Mouse (Mus musculus) lung, embryonic 14.5 days (tissue): ENCODE data around the gene Gm28308. TPM values are rescaled to one million over a fixed set of nuclear protein-coding genes. Genes with fewer than 3 reads are reported as not detected.
A peak's percentile ranks its signal among the peaks of the same experiment; 100 is the strongest.

Source experiments
- ATAC-seq: fragments of 200-750 bp; cut with Nextera tagmentation; 2 replicates; pipeline ENCODE4 v1.8.0; 2017; ENCODE audit warnings: mild to moderate bottlenecking, moderate TSS enrichment, moderate library complexity; ENCODE audit not compliant: insufficient read depth
- DNase-seq: peaks from one replicate; pipeline ENCODE4 v3.0.0-alpha.2; 2015
- H3K27ac ChIP-seq: fragments of 300-500 bp; sonication (generic); 2 replicates; pipeline ENCODE4 v1.5.1; 2014; ENCODE audit warnings: low read depth, mild to moderate bottlenecking, moderate library complexity
- H3K27me3 ChIP-seq: fragments of 300-500 bp; sonication (generic); 2 replicates; pipeline ENCODE4 v1.6.1; 2014; ENCODE audit warnings: low read length, control low read depth; ENCODE audit not compliant: insufficient read depth
- H3K36me3 ChIP-seq: fragments of 300-500 bp; sonication (generic); 2 replicates; pipeline ENCODE4 v1.6.1; 2014; ENCODE audit warnings: control low read depth; ENCODE audit not compliant: insufficient read depth
- H3K4me1 ChIP-seq: fragments of 300-500 bp; sonication (generic); 2 replicates; pipeline ENCODE4 v1.6.1; 2014; ENCODE audit warnings: antibody characterized with exemption, control low read depth; ENCODE audit not compliant: insufficient read depth
- H3K4me2 ChIP-seq: fragments of 300-500 bp; sonication (generic); 2 replicates; pipeline ENCODE4 v1.6.1; 2014; ENCODE audit warnings: mild to moderate bottlenecking
- H3K4me3 ChIP-seq: fragments of 300-500 bp; sonication (generic); 2 replicates; pipeline ENCODE4 v1.5.1; 2014; ENCODE audit warnings: low read depth, low read length
- H3K9ac ChIP-seq: fragments of 300-500 bp; sonication (generic); 2 replicates; pipeline ENCODE4 v1.6.1; 2014
- H3K9me3 ChIP-seq: fragments of 300-500 bp; sonication (generic); 2 replicates; pipeline ENCODE4 v1.6.1; 2016; ENCODE audit warnings: low read depth, low read length, control low read depth
- CTCF ChIP-seq: IDR thresholded peaks from 2 replicates; pipeline ENCODE4 v1.5.1; 2016; ENCODE audit warnings: antibody characterized with exemption, low read depth
- WGBS: fragments of 180-500 bp; shearing (Covaris S2); extraction: QIAGEN DNeasy Blood & Tissue Kit; methylation state at CpG from one replicate; pipeline ENCODE4 v1.1.7; 2014; 5-methylcytosine and 5-hydroxymethylcytosine counted together
- polyA plus RNA-seq: library from polyadenylated mRNA; unstranded; fragments of >200 nt; fragmentation: Nextera tagmentation; extraction: Ambion mirVana; gene quantifications from 2 replicates; pipeline ENCODE4 v1.2.1, GENCODE M21; 2014

The Gm28308 gene
- polyA plus RNA-seq, 1 experiment from 2014 or later = not detected

- H3K9me3 ChIP-seq = no peaks in the 10 kb centered on the region
- DNase-seq (no peak), ATAC-seq (no peak)
- no peak overlapping the region for H3K27ac ChIP-seq
- H3K27me3 ChIP-seq = peaks cover 99% of the 10 kb centered on the region
- TF ChIP-seq CTCF = no peak
- no peaks in the 10 kb centered on the region for H3K4me1 ChIP-seq
- no peak overlapping the region for H3K4me3 ChIP-seq
- H3K9ac ChIP-seq = no peak overlapping the region
- H3K4me2 ChIP-seq = no peak overlapping the region
- H3K36me3 ChIP-seq = no peaks in the 10 kb centered on the region
- 4% methylated on average over 4 of the region's 4 CpGs for WGBS
Measured at GRCm38 (mm10) chr6:52249826-52250225, 36.7 kb upstream of the Gm28308 start.

- Histone ChIP-seq H3K27me3 (peaks cover 99% of the 10 kb centered on the region), H3K9ac (no peak overlapping the region), H3K36me3 (no peaks in the 10 kb centered on the region), H3K4me2 (no peak overlapping the region), H3K9me3 (no peaks in the 10 kb centered on the region), H3K27ac (no peak overlapping the region), H3K4me3 (no peak overlapping the region), H3K4me1 (no peaks in the 10 kb centered on the region)
- TF ChIP-seq CTCF = no peak
- DNase-seq (no peak), ATAC-seq (no peak)
- WGBS = under 1% methylated on average over 16 of the region's 16 CpGs
Measured at GRCm38 (mm10) chr6:52249415-52249738, 36.2 kb upstream of the Gm28308 start.

DNA sequence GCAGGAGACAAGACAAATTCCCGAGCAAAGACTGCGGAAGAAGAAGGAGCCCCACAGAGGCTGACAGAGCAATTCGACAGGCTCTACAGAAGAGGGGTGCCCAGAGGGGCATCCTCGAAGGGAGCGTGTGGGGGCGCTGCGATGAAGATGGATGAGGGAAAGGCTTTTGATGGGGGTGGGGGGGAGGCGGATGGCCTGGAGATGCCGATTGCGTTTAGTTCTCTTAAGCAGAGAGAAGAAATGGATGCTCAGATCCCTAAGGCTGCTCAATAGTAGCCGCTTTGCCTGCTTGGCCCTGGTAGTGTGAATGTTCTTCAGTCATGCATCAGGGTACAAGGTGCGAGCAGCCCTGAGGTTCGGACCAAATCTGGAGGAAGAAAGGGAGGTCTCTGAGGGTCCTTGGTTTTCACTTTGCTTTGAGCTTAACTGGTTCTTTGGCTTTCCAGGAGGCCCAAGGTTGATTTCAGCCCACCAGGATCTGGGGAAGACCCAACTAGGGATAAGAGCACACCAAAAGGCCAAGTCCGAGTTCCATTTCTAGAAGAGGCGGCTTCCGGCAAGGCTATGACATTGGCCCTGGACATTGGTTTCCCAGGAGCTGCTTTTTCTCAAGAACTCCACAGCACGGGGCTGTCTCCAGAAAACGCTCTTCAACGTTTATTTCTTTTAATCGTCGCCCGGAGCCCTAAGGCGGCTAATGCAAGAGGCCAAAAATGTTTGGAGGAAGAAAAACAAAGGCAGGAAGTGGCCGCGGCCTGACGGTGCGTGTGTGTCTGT lies 35.7 kb upstream of the Gm28308 start:
- Histone ChIP-seq H3K4me2 (no peak overlapping the region), H3K36me3 (no peaks in the 10 kb centered on the region), H3K27me3 (peaks cover 99% of the 10 kb centered on the region), H3K9ac (no peak overlapping the region), H3K4me1 (no peaks in the 10 kb centered on the region), H3K9me3 (no peaks in the 10 kb centered on the region), H3K4me3 (no peak overlapping the region), H3K27ac (no peak overlapping the region)
- WGBS = 2% methylated on average over 27 of the region's 27 CpGs
- ATAC-seq (no peak), DNase-seq (no peak)
- no peak for TF ChIP-seq CTCF

- TF ChIP-seq CTCF = no peak
- Histone ChIP-seq H3K9me3 (no peaks in the 10 kb centered on the region), H3K36me3 (no peaks in the 10 kb centered on the region), H3K4me1 (no peaks in the 10 kb centered on the region), H3K9ac (no peak overlapping the region), H3K4me2 (no peak overlapping the region), H3K27ac (no peak overlapping the region), H3K4me3 (no peak overlapping the region), H3K27me3 (peaks cover 99% of the 10 kb centered on the region)
- 2% methylated on average over 23 of the region's 23 CpGs for WGBS
- DNase-seq (no peak), ATAC-seq (no peak)
Measured at GRCm38 (mm10) chr6:52247766-52248637, 34.9 kb upstream of the Gm28308 start.

GRCm38 (mm10) chr6:52246916-52247315 lies 33.8 kb upstream of the Gm28308 start:
- no peaks in the 10 kb centered on the region for H3K36me3 ChIP-seq
- no peaks in the 10 kb centered on the region for H3K4me1 ChIP-seq
- H3K9ac ChIP-seq = no peak overlapping the region
- H3K4me3 ChIP-seq = no peak overlapping the region
- DNase-seq (no peak), ATAC-seq (no peak)
- peaks cover 99% of the 10 kb centered on the region for H3K27me3 ChIP-seq
- H3K27ac ChIP-seq = no peak overlapping the region
- 6% methylated on average over 3 of the region's 3 CpGs for WGBS
- no peak for TF ChIP-seq CTCF
- H3K4me2 ChIP-seq = no peak overlapping the region; the same call in 1 of the 2 replicates
- no peaks in the 10 kb centered on the region for H3K9me3 ChIP-seq

GRCm38 (mm10) chr6:52246403-52246803 lies 33.3 kb upstream of the Gm28308 start:
- Histone ChIP-seq H3K9ac (no peak overlapping the region), H3K4me3 (peak overlapping the region; percentile 17; the same call in 1 of the 2 replicates), H3K9me3 (no peaks in the 10 kb centered on the region), H3K36me3 (no peaks in the 10 kb centered on the region), H3K27me3 (peaks cover 99% of the 10 kb centered on the region), H3K4me1 (no peaks in the 10 kb centered on the region), H3K4me2 (no peak overlapping the region; the same call in 1 of the 2 replicates), H3K27ac (no peak overlapping the region)
- TF ChIP-seq CTCF = no peak
- DNase-seq (no peak), ATAC-seq (no peak)
- WGBS = under 1% methylated on average over 26 of the region's 26 CpGs

- no peaks in the 10 kb centered on the region for H3K9me3 ChIP-seq
- under 1% methylated on average over 20 of the region's 20 CpGs for WGBS
- H3K4me1 ChIP-seq = no peaks in the 10 kb centered on the region
- H3K4me2 ChIP-seq = peak within 1 kb of the TSS; percentile 20; the same call in 1 of the 2 replicates
- peaks cover 99% of the 10 kb centered on the region for H3K27me3 ChIP-seq
- ATAC-seq (no peak), DNase-seq (no peak)
- TF ChIP-seq CTCF = no peak
- no peak within 1 kb of the TSS for H3K9ac ChIP-seq
- H3K36me3 ChIP-seq = no peaks in the 10 kb centered on the region
- H3K4me3 ChIP-seq = peak within 1 kb of the TSS; percentile 17; the same call in 1 of the 2 replicates
- no peak within 1 kb of the TSS for H3K27ac ChIP-seq
Measured at GRCm38 (mm10) chr6:52245757-52246142, 32.6 kb upstream of the Gm28308 start, which contains the start of gene Hoxa11. Hoxa11 (minus strand) TSS chr6:52245810.
